Comparison of ENCODE assay signal across 13 mouse cellular contexts in genomic region chr13:32924578-32925360, GRCm38 (mm10). TPM values are rescaled to one million over a fixed set of nuclear protein-coding genes. Genes with fewer than 3 reads are reported as not detected.
DNase-seq lines count a peak whose midpoint lies in the region; ATAC-seq and TF ChIP-seq lines count a peak whose summit lies in the region.
"Had no signal": no experiment of that assay in that cellular context is flagged by ENCODE, and none has a peak within 500 bp of the region (broad histone marks: within the 10 kb centered on the region; RNA-seq: fewer than 3 reads in every experiment).

No protein-coding gene starts in this region.

- H3K4me3 ChIP-seq in heart, adult 2 months = no peak overlapping the region
- H3K4me3 ChIP-seq in heart, embryonic 16.5 days (ENCODE audit: low read length) = no peak overlapping the region
- H3K4me3 ChIP-seq in kidney, embryonic 15.5 days (replicated peaks) = no peak overlapping the region
- no peak overlapping the region for H3K4me3 ChIP-seq in forebrain, embryonic 16.5 days (replicated peaks; ENCODE audit: low read length)
- no peak overlapping the region for H3K4me3 ChIP-seq in hindbrain, embryonic 14.5 days (replicated peaks; ENCODE audit: low read length)

- TF ChIP-seq CTCF in heart, adult 2 months (IDR thresholded peaks at IDR 0.05) = no peak

- H3K27ac ChIP-seq in heart, adult 2 months = peak overlapping the region; percentile 90
- H3K27ac ChIP-seq in heart, embryonic 16.5 days (ENCODE audit: low read length) = peak overlapping the region; percentile 76
- peak overlapping the region; percentile 59 for H3K27ac ChIP-seq in kidney, embryonic 15.5 days
- no peak overlapping the region for H3K27ac ChIP-seq in forebrain, embryonic 16.5 days (ENCODE audit: low read length)
- no peak overlapping the region for H3K27ac ChIP-seq in hindbrain, embryonic 14.5 days

- H3K79me2 ChIP-seq in heart, adult 2 months (replicated peaks; ENCODE audit: control insufficient read depth, insufficient read depth, low read length) = no peaks in the 10 kb centered on the region

- peak; percentile 47; the same call in 1 of the 2 replicates for TF ChIP-seq POLR2A in heart, adult 2 months (IDR thresholded peaks at IDR 0.05; ENCODE audit: insufficient read depth, low read depth, low read length)

- peak; percentile 87 for TF ChIP-seq EP300 in heart, adult 2 months (IDR thresholded peaks at IDR 0.05; ENCODE audit: insufficient read depth, low read depth, low read length)

- peak; percentile 71 for ATAC-seq in heart, embryonic 16.5 days (replicated peaks; ENCODE audit: extremely low read depth, insufficient read depth, low FRiP score)
- peak; percentile 95 for ATAC-seq in kidney, embryonic 15.5 days (replicated peaks; ENCODE audit: low FRiP score)
- ATAC-seq in forebrain, embryonic 16.5 days = no peak
- no peak for ATAC-seq in hindbrain, embryonic 14.5 days (ENCODE audit: low FRiP score)

- no peaks in the 10 kb centered on the region for H3K27me3 ChIP-seq in heart, adult 2 months (ENCODE audit: control insufficient read depth, insufficient read depth, low read length)
- H3K27me3 ChIP-seq in heart, embryonic 16.5 days (ENCODE audit: control insufficient read depth, insufficient read depth, low read length) = no peaks in the 10 kb centered on the region
- no peaks in the 10 kb centered on the region for H3K27me3 ChIP-seq in kidney, embryonic 15.5 days
- H3K27me3 ChIP-seq in forebrain, embryonic 16.5 days (replicated peaks; ENCODE audit: control insufficient read depth, insufficient read depth, low read length) = no peaks in the 10 kb centered on the region
- H3K27me3 ChIP-seq in hindbrain, embryonic 14.5 days (ENCODE audit: control insufficient read depth, insufficient read depth, low read length) = no peaks in the 10 kb centered on the region

- peak overlapping the region; percentile 30 for H3K4me2 ChIP-seq in heart, embryonic 16.5 days (ENCODE audit: low read depth, low read length)
- H3K4me2 ChIP-seq in kidney, embryonic 15.5 days = no peak overlapping the region
- H3K4me2 ChIP-seq in forebrain, embryonic 16.5 days (ENCODE audit: low read length) = no peak overlapping the region
- no peak overlapping the region for H3K4me2 ChIP-seq in hindbrain, embryonic 14.5 days (replicated peaks)

- 20% methylated on average over 7 of the region's 7 CpGs for WGBS in heart, adult 2 months
- WGBS in heart, embryonic 16.5 days = 25% methylated on average over 7 of the region's 7 CpGs
- 26% methylated on average over 7 of the region's 7 CpGs for WGBS in kidney, embryonic 15.5 days
- 70% methylated on average over 7 of the region's 7 CpGs for WGBS in forebrain, embryonic 16.5 days
- 68% methylated on average over 7 of the region's 7 CpGs for WGBS in hindbrain, embryonic 14.5 days

- DNase-seq in heart, adult 2 months = peak in 1 of 2 experiments; percentile 73
- peak; percentile 90 for DNase-seq in lung, postnatal 25 days (ENCODE audit: low spot score)
- DNase-seq in adrenal gland, postnatal 14 days = no peak
- DNase-seq in hindbrain, embryonic 14.5 days (ENCODE audit: low spot score) = no peak
- DNase-seq in T-cell, adult 2 months (ENCODE audit: low spot score) = no peak
- DNase-seq: adrenal gland, adult 2 months; cerebellum, adult 9-10 months; left cerebral cortex, postnatal 4 days had no signal

- H3K9ac ChIP-seq in heart, adult 2 months (ENCODE audit: low read depth, low read length) = 0 out of 2 replicates have a peak overlapping the region, but pooled peaks have one; percentile 16
- peak overlapping the region; percentile 58 for H3K9ac ChIP-seq in heart, embryonic 16.5 days (ENCODE audit: low read length)
- H3K9ac ChIP-seq in kidney, embryonic 15.5 days = no peak overlapping the region
- H3K9ac ChIP-seq in forebrain, embryonic 16.5 days (replicated peaks; ENCODE audit: low read depth, low read length) = no peak overlapping the region
- no peak overlapping the region for H3K9ac ChIP-seq in hindbrain, embryonic 14.5 days

- peaks cover 4% of the 10 kb centered on the region for H3K36me3 ChIP-seq in heart, adult 2 months (ENCODE audit: control insufficient read depth, insufficient read depth, low read length)
- no peaks in the 10 kb centered on the region for H3K36me3 ChIP-seq in heart, embryonic 16.5 days (ENCODE audit: control insufficient read depth, insufficient read depth)
- H3K36me3 ChIP-seq in kidney, embryonic 15.5 days = no peaks in the 10 kb centered on the region
- H3K36me3 ChIP-seq in forebrain, embryonic 16.5 days (ENCODE audit: control insufficient read depth, insufficient read depth) = no peaks in the 10 kb centered on the region
- H3K36me3 ChIP-seq in hindbrain, embryonic 14.5 days (replicated peaks; ENCODE audit: control insufficient read depth, insufficient read depth) = no peaks in the 10 kb centered on the region

- intact Hi-C loops in heart, adult 2 months (cut with DNase I) = loop anchor here (5.0 to 10.0 kb wide), 2 partner anchors 33 to 160 kb away; no protein-coding TSS in a partner anchor

- peaks cover 9% of the 10 kb centered on the region for H3K4me1 ChIP-seq in heart, adult 2 months (ENCODE audit: control insufficient read depth, insufficient read depth, low read length)
- H3K4me1 ChIP-seq in heart, embryonic 16.5 days (ENCODE audit: control insufficient read depth, insufficient read depth, low read length) = peaks cover 39% of the 10 kb centered on the region
- H3K4me1 ChIP-seq in kidney, embryonic 15.5 days = peaks cover 24% of the 10 kb centered on the region
- H3K4me1 ChIP-seq in forebrain, embryonic 16.5 days (replicated peaks; ENCODE audit: control insufficient read depth, insufficient read depth, low read length) = no peaks in the 10 kb centered on the region
- no peaks in the 10 kb centered on the region for H3K4me1 ChIP-seq in hindbrain, embryonic 14.5 days (replicated peaks; ENCODE audit: control insufficient read depth, insufficient read depth, low read length)

- no peaks in the 10 kb centered on the region for H3K9me3 ChIP-seq in heart, embryonic 16.5 days (replicated peaks; ENCODE audit: control insufficient read depth, low read length)
- no peaks in the 10 kb centered on the region for H3K9me3 ChIP-seq in kidney, embryonic 15.5 days (replicated peaks)
- no peaks in the 10 kb centered on the region for H3K9me3 ChIP-seq in forebrain, embryonic 16.5 days (ENCODE audit: control insufficient read depth, low read length)
- no peaks in the 10 kb centered on the region for H3K9me3 ChIP-seq in hindbrain, embryonic 14.5 days (ENCODE audit: control insufficient read depth, low read length)

RNA-seq across cellular contexts. Expression of gene Serpinb1c, which starts 26.8 kb away (rescaled TPM):
- 1 to 10 TPM; 2.0 to 3.5 TPM for total RNA-seq in heart, adult 2 months (2021)
- 0.18 TPM in 1 of 2 replicates, not detected in the other for polyA plus RNA-seq in heart, adult 2 months (2012; rRNA removed)
- polyA plus RNA-seq in heart, embryonic 16.5 days (2015; fragmentation: Nextera tagmentation; extraction: Ambion mirVana) = 0.14 and 0.29 TPM in 2 replicates
- not detected in 2 replicates for polyA plus RNA-seq in kidney, embryonic 15.5 days (2015; fragmentation: Nextera tagmentation; extraction: Ambion mirVana)
- not detected in 2 replicates for polyA plus RNA-seq in forebrain, embryonic 16.5 days (2015; fragmentation: Nextera tagmentation; extraction: Ambion mirVana)
- not detected in 2 replicates for total RNA-seq in adrenal gland, postnatal 14 days (2021)
- not detected in 2 replicates for polyA plus RNA-seq in hindbrain, embryonic 14.5 days (2014; fragmentation: Nextera tagmentation; extraction: Ambion mirVana)
- total RNA-seq: adrenal gland, adult 2 months; hematopoietic stem cell, adult 5-6 weeks; left cerebral cortex, postnatal 4 days; megakaryocyte progenitor cell, adult 5-6 weeks had no signal
- polyA plus RNA-seq: adrenal gland, adult 2 months had no signal

RNA-seq across cellular contexts. Expression of gene Serpinb6b, which starts 40.2 kb away (rescaled TPM):
- 10 to 100 TPM; 26.3 to 33.1 TPM for total RNA-seq in heart, adult 2 months (2021)
- polyA plus RNA-seq in heart, adult 2 months (2012; rRNA removed) = 21.6 and 30.3 TPM in 2 replicates
- 22.4 and 26.8 TPM in 2 replicates for polyA plus RNA-seq in heart, embryonic 16.5 days (2015; fragmentation: Nextera tagmentation; extraction: Ambion mirVana)
- polyA plus RNA-seq in kidney, embryonic 15.5 days (2015; fragmentation: Nextera tagmentation; extraction: Ambion mirVana) = 3.9 and 5.0 TPM in 2 replicates
- polyA plus RNA-seq in forebrain, embryonic 16.5 days (2015; fragmentation: Nextera tagmentation; extraction: Ambion mirVana) = 1.1 and 1.2 TPM in 2 replicates
- total RNA-seq in adrenal gland, postnatal 14 days (2021) = 26.4 and 27.6 TPM in 2 replicates
- 1.7 and 2.8 TPM in 2 replicates for polyA plus RNA-seq in hindbrain, embryonic 14.5 days (2014; fragmentation: Nextera tagmentation; extraction: Ambion mirVana)

Comparison
In these comparisons a context has a peak if more than half of its experiments do, and no peak if none do; other contexts are left out.
1. H3K27ac ChIP-seq: peak in heart, adult 2 months (single experiment), heart, embryonic 16.5 days (single experiment) and kidney, embryonic 15.5 days (single experiment); none in forebrain, embryonic 16.5 days (single experiment) and hindbrain, embryonic 14.5 days (single experiment).
2. H3K9ac ChIP-seq: peak in heart, adult 2 months (single experiment) and heart, embryonic 16.5 days (single experiment); none in kidney, embryonic 15.5 days (single experiment), forebrain, embryonic 16.5 days (single experiment) and hindbrain, embryonic 14.5 days (single experiment).
3. ATAC-seq: peak in heart, embryonic 16.5 days (single experiment) and kidney, embryonic 15.5 days (single experiment); none in forebrain, embryonic 16.5 days (single experiment) and hindbrain, embryonic 14.5 days (single experiment).